ENCODE assay signal across 8 mouse cellular contexts in genomic region chr13:51570111-51570510, GRCm38 (mm10). TPM values are rescaled to one million over a fixed set of nuclear protein-coding genes. Genes with fewer than 3 reads are reported as not detected.
DNase-seq lines count a peak whose midpoint lies in the region; ATAC-seq and TF ChIP-seq lines count a peak whose summit lies in the region.
"Had no signal": no experiment of that assay in that cellular context is flagged by ENCODE, and none has a peak within 500 bp of the region (broad histone marks: within the 10 kb centered on the region; RNA-seq: fewer than 3 reads in every experiment).

No protein-coding gene starts in this region.

- no peaks in the 10 kb centered on the region for H3K9me3 ChIP-seq in kidney, postnatal 0 days (replicated peaks; ENCODE audit: low read length)
- no peaks in the 10 kb centered on the region for H3K9me3 ChIP-seq in embryonic facial prominence, embryonic 14.5 days (ENCODE audit: control insufficient read depth, low read length)
- H3K9me3 ChIP-seq in hindbrain, embryonic 16.5 days (ENCODE audit: control insufficient read depth, low read length): no peaks in the 10 kb centered on the region

- no peak for ATAC-seq in kidney, postnatal 0 days (replicated peaks; ENCODE audit: low FRiP score, low read depth)
- ATAC-seq in embryonic facial prominence, embryonic 14.5 days (ENCODE audit: low read depth): no peak
- no peak for ATAC-seq in hindbrain, embryonic 16.5 days
- no peak for ATAC-seq in frontal cortex, adult (ENCODE audit: low TSS enrichment)

- no peak for DNase-seq in kidney, postnatal 0 days (ENCODE audit: low spot score)
- DNase-seq in kidney, postnatal 10 days: no peak
- peak; percentile 19 for DNase-seq in embryonic facial prominence, embryonic 14.5 days (ENCODE audit: low spot score)
- peak; percentile 41 for DNase-seq in retina, embryonic 14.5 days (ENCODE audit: low spot score)
- no peak for DNase-seq in layer of hippocampus, postnatal 14 days (ENCODE audit: low spot score in 2 of 2)
- DNase-seq: gastrocnemius, postnatal 10 days had no signal

- H3K4me1 ChIP-seq in kidney, postnatal 0 days (replicated peaks; ENCODE audit: insufficient read depth, low read length): peaks cover 15% of the 10 kb centered on the region
- peaks cover 29% of the 10 kb centered on the region for H3K4me1 ChIP-seq in embryonic facial prominence, embryonic 14.5 days (ENCODE audit: control insufficient read depth, insufficient read depth, low read length)
- peaks cover 31% of the 10 kb centered on the region for H3K4me1 ChIP-seq in hindbrain, embryonic 16.5 days (ENCODE audit: control insufficient read depth, insufficient read depth, low read depth, low read length)

- 10% methylated on average over 9 of the region's 9 CpGs for WGBS in kidney, postnatal 0 days
- WGBS in embryonic facial prominence, embryonic 14.5 days: 8% methylated on average over 9 of the region's 9 CpGs
- 3% methylated on average over 9 of the region's 9 CpGs for WGBS in hindbrain, embryonic 16.5 days

- H3K27me3 ChIP-seq in kidney, postnatal 0 days (ENCODE audit: insufficient read depth, low read length): peaks cover 36% of the 10 kb centered on the region
- peaks cover 50% of the 10 kb centered on the region for H3K27me3 ChIP-seq in embryonic facial prominence, embryonic 14.5 days (replicated peaks; ENCODE audit: control insufficient read depth, insufficient read depth, low read length)
- H3K27me3 ChIP-seq in hindbrain, embryonic 16.5 days (replicated peaks; ENCODE audit: control insufficient read depth, insufficient read depth, low read length): peaks cover 5% of the 10 kb centered on the region; the same call in 1 of the 2 replicates

- H3K9ac ChIP-seq in kidney, postnatal 0 days (ENCODE audit: low read depth, low read length): no peak overlapping the region
- H3K9ac ChIP-seq in embryonic facial prominence, embryonic 14.5 days (ENCODE audit: low read depth, low read length): no peak overlapping the region
- peak overlapping the region; percentile 57; the same call in 1 of the 2 replicates for H3K9ac ChIP-seq in hindbrain, embryonic 16.5 days (ENCODE audit: low read depth, low read length)

- H3K27ac ChIP-seq in kidney, postnatal 0 days: no peak overlapping the region
- no peak overlapping the region for H3K27ac ChIP-seq in embryonic facial prominence, embryonic 14.5 days (replicated peaks; ENCODE audit: low read depth, low read length)
- H3K27ac ChIP-seq in hindbrain, embryonic 16.5 days (ENCODE audit: low read depth, low read length): peak overlapping the region; percentile 78

- no peak for TF ChIP-seq CTCF in kidney, postnatal 0 days (IDR thresholded peaks at IDR 0.05; ENCODE audit: low read depth)

- no peak overlapping the region for H3K4me3 ChIP-seq in kidney, postnatal 0 days (replicated peaks; ENCODE audit: low read depth, low read length)
- peak overlapping the region; percentile 55 for H3K4me3 ChIP-seq in embryonic facial prominence, embryonic 14.5 days (ENCODE audit: low read depth, low read length)
- H3K4me3 ChIP-seq in hindbrain, embryonic 16.5 days (ENCODE audit: low read length): peak overlapping the region; percentile 69

- no peaks in the 10 kb centered on the region for H3K36me3 ChIP-seq in kidney, postnatal 0 days (ENCODE audit: insufficient read depth, low read length)
- H3K36me3 ChIP-seq in embryonic facial prominence, embryonic 14.5 days (ENCODE audit: control insufficient read depth, insufficient read depth, low read length): no peaks in the 10 kb centered on the region
- H3K36me3 ChIP-seq in hindbrain, embryonic 16.5 days (ENCODE audit: control insufficient read depth, insufficient read depth, low read length): no peaks in the 10 kb centered on the region

- H3K4me2 ChIP-seq in kidney, postnatal 0 days (ENCODE audit: low read length): peak overlapping the region; percentile 78
- peak overlapping the region; percentile 97 for H3K4me2 ChIP-seq in embryonic facial prominence, embryonic 14.5 days (ENCODE audit: low read depth, low read length)
- peak overlapping the region; percentile 93 for H3K4me2 ChIP-seq in hindbrain, embryonic 16.5 days (ENCODE audit: low read length)

RNA-seq across cellular contexts. Expression of gene Shc3, which starts 0.9 kb away (rescaled TPM):
- 0.34 TPM in 2 replicates for polyA plus RNA-seq in kidney, postnatal 0 days (2015; fragmentation: Nextera tagmentation; extraction: Ambion mirVana)
- polyA plus RNA-seq in embryonic facial prominence, embryonic 14.5 days (2014; fragmentation: Nextera tagmentation; extraction: Ambion mirVana): 1.3 and 1.5 TPM in 2 replicates
- polyA plus RNA-seq in hindbrain, embryonic 16.5 days (2015; fragmentation: Nextera tagmentation; extraction: Ambion mirVana): 4.4 and 6.9 TPM in 2 replicates
- 100 to 1,000 TPM; 179 to 203 TPM for total RNA-seq in layer of hippocampus, postnatal 14 days (2021)

Comparison
In these comparisons a context has a peak if more than half of its experiments do, and no peak if none do; other contexts are left out.
1. DNase-seq: peak in embryonic facial prominence, embryonic 14.5 days (single experiment) and retina, embryonic 14.5 days (single experiment); none in kidney, postnatal 0 days (single experiment), kidney, postnatal 10 days (single experiment) and layer of hippocampus, postnatal 14 days (0 of 2).
2. Peak in every context shown above with its lines, with median percentiles within 50 percentile points of each other: H3K4me2 ChIP-seq.